ENCODE assay signal across 11 mouse cellular contexts in genomic region chr15:23560136-23560535, GRCm38 (mm10).
"Had no signal": no experiment of that assay in that cellular context is flagged by ENCODE, and none has a peak within 500 bp of the region (broad histone marks: within the 10 kb centered on the region; RNA-seq: fewer than 3 reads in every experiment).

No protein-coding gene starts in this region.

- H3K36me3 ChIP-seq: kidney, embryonic 15.5 days; limb, embryonic 13.5 days; midbrain, embryonic 13.5 days had no signal

- H3K4me3 ChIP-seq: kidney, embryonic 15.5 days; limb, embryonic 13.5 days; midbrain, embryonic 13.5 days had no signal

- H3K4me1 ChIP-seq: kidney, embryonic 15.5 days; limb, embryonic 13.5 days; midbrain, embryonic 13.5 days had no signal

- DNase-seq: kidney, adult 2 months; kidney, postnatal 14 days; layer of hippocampus, postnatal 36 days; lung, adult 18-20 months; thymus, adult 18-20 months; thymus, postnatal 14 days had no signal

- H3K27me3 ChIP-seq: kidney, embryonic 15.5 days; limb, embryonic 13.5 days; midbrain, embryonic 13.5 days had no signal

- H3K9me3 ChIP-seq: kidney, embryonic 15.5 days; limb, embryonic 13.5 days; midbrain, embryonic 13.5 days had no signal

- H3K27ac ChIP-seq: kidney, embryonic 15.5 days; limb, embryonic 13.5 days; liver, embryonic 14.5 days; midbrain, embryonic 13.5 days; stomach, postnatal 0 days had no signal
